Mouse (Mus musculus) bone marrow, adult 2 months (tissue): ENCODE data around the gene Zfp618.

Experiments used
- CTCF ChIP-seq: fragments of 200-500 bp; IDR thresholded peaks from 2 replicates; pipeline ENCODE4 v1.5.1; 2011; ENCODE audit warnings: low read length, control low read depth; ENCODE audit not compliant: control insufficient read depth, insufficient read depth
- POLR2A ChIP-seq: fragments of 200-500 bp; IDR thresholded peaks from 2 replicates; pipeline ENCODE4 v1.6.1; 2011; ENCODE audit warnings: low read depth, mild to moderate bottlenecking, control low read depth, low read length, borderline replicate concordance; ENCODE audit not compliant: control insufficient read depth

- TF ChIP-seq CTCF (no peak), POLR2A (no peak)
Observed at GRCm38 (mm10) chr4:63067822-63068221, 102.4 kb downstream of the Zfp618 start.
